Mouse (Mus musculus): ENCODE measurements around the gene Plpp3. TPM values are rescaled to one million over a fixed set of nuclear protein-coding genes. Genes with fewer than 3 reads are reported as not detected.

The Plpp3 gene
- polyA plus RNA-seq, 1 experiment, result 4.2 TPM

- H3K9me3 ChIP-seq, result no peaks in the 10 kb centered on the region
- TF ChIP-seq GATA1 (IDR thresholded peaks at IDR 0.05; ENCODE audit: borderline replicate concordance, low read length), result no peak
- no peak for TF ChIP-seq FLI1 (IDR thresholded peaks at IDR 0.05; ENCODE audit: low read length)
Observed at GRCm38 (mm10) chr4:105169826-105170810, 13.0 kb downstream of the Plpp3 start.

GRCm38 (mm10) chr4:105170811-105171401 lies 13.8 kb downstream of the Plpp3 start:
- H3K4me1 ChIP-seq, result peaks cover 67% of the 10 kb centered on the region
- TF ChIP-seq FLI1 (IDR thresholded peaks at IDR 0.05; ENCODE audit: low read length) (no peak), GATA1 (IDR thresholded peaks at IDR 0.05; ENCODE audit: borderline replicate concordance, low read length) (no peak)
- H3K27me3 ChIP-seq (replicated peaks), result no peaks in the 10 kb centered on the region
- H3K9me3 ChIP-seq, result no peaks in the 10 kb centered on the region
- H3K4me3 ChIP-seq (replicated peaks), result peak overlapping the region; percentile 82
- peaks cover 34% of the 10 kb centered on the region for H3K36me3 ChIP-seq (replicated peaks; ENCODE audit: low read length)

More at GRCm38 (mm10) chr4:105169826-105170810, 13.0 kb downstream of the Plpp3 start:
- H3K27me3 ChIP-seq (replicated peaks), result no peaks in the 10 kb centered on the region
- H3K4me1 ChIP-seq, result peaks cover 64% of the 10 kb centered on the region
- peaks cover 28% of the 10 kb centered on the region for H3K36me3 ChIP-seq (replicated peaks; ENCODE audit: low read length)
- peak overlapping the region; percentile 42 for H3K4me3 ChIP-seq (replicated peaks)

- peaks cover 67% of the 10 kb centered on the region for H3K4me1 ChIP-seq
- peaks cover 39% of the 10 kb centered on the region for H3K36me3 ChIP-seq (replicated peaks; ENCODE audit: low read length)
- H3K4me3 ChIP-seq (replicated peaks), result peak overlapping the region; percentile 82
- no peaks in the 10 kb centered on the region for H3K9me3 ChIP-seq
- H3K27me3 ChIP-seq (replicated peaks), result no peaks in the 10 kb centered on the region
- TF ChIP-seq FLI1 (IDR thresholded peaks at IDR 0.05; ENCODE audit: low read length) (no peak), GATA1 (IDR thresholded peaks at IDR 0.05; ENCODE audit: borderline replicate concordance, low read length) (no peak)
Observed at GRCm38 (mm10) chr4:105171432-105171831, 14.3 kb downstream of the Plpp3 start.

GRCm38 (mm10) chr4:105174778-105175177 lies 17.6 kb downstream of the Plpp3 start:
- no peaks in the 10 kb centered on the region for H3K27me3 ChIP-seq (replicated peaks)
- no peaks in the 10 kb centered on the region for H3K9me3 ChIP-seq
- H3K36me3 ChIP-seq (replicated peaks; ENCODE audit: low read length), result peaks cover 44% of the 10 kb centered on the region
- peaks cover 63% of the 10 kb centered on the region for H3K4me1 ChIP-seq
- TF ChIP-seq FLI1 (IDR thresholded peaks at IDR 0.05; ENCODE audit: low read length) (no peak), GATA1 (IDR thresholded peaks at IDR 0.05; ENCODE audit: borderline replicate concordance, low read length) (no peak)
- no peak overlapping the region for H3K4me3 ChIP-seq (replicated peaks)

GRCm38 (mm10) chr4:105175255-105176035 lies 18.3 kb downstream of the Plpp3 start:
- H3K9me3 ChIP-seq, result no peaks in the 10 kb centered on the region
- peaks cover 63% of the 10 kb centered on the region for H3K4me1 ChIP-seq
- TF ChIP-seq FLI1 (IDR thresholded peaks at IDR 0.05; ENCODE audit: low read length) (no peak), GATA1 (IDR thresholded peaks at IDR 0.05; ENCODE audit: borderline replicate concordance, low read length) (no peak)
- no peaks in the 10 kb centered on the region for H3K27me3 ChIP-seq (replicated peaks)
- peaks cover 44% of the 10 kb centered on the region for H3K36me3 ChIP-seq (replicated peaks; ENCODE audit: low read length)
- no peak overlapping the region for H3K4me3 ChIP-seq (replicated peaks)

GRCm38 (mm10) chr4:105181014-105181658 lies 24.0 kb downstream of the Plpp3 start:
- Histone ChIP-seq H3K27me3 (replicated peaks) (no peaks in the 10 kb centered on the region), H3K4me1 (peaks cover 56% of the 10 kb centered on the region), H3K4me3 (replicated peaks) (no peak overlapping the region), H3K9me3 (no peaks in the 10 kb centered on the region), H3K36me3 (replicated peaks; ENCODE audit: low read length) (peaks cover 47% of the 10 kb centered on the region)
- TF ChIP-seq FLI1 (IDR thresholded peaks at IDR 0.05; ENCODE audit: low read length) (no peak), GATA1 (IDR thresholded peaks at IDR 0.05; ENCODE audit: borderline replicate concordance, low read length) (no peak)

GRCm38 (mm10) chr4:105181659-105182167 lies 24.6 kb downstream of the Plpp3 start:
- Histone ChIP-seq H3K4me3 (replicated peaks) (no peak overlapping the region), H3K4me1 (peaks cover 59% of the 10 kb centered on the region), H3K9me3 (no peaks in the 10 kb centered on the region), H3K27me3 (replicated peaks) (no peaks in the 10 kb centered on the region), H3K36me3 (replicated peaks; ENCODE audit: low read length) (peaks cover 41% of the 10 kb centered on the region)
- TF ChIP-seq FLI1 (IDR thresholded peaks at IDR 0.05; ENCODE audit: low read length), result no peak
- no peak for TF ChIP-seq GATA1 (IDR thresholded peaks at IDR 0.05; ENCODE audit: borderline replicate concordance, low read length)

- Histone ChIP-seq H3K4me1 (peaks cover 58% of the 10 kb centered on the region), H3K4me3 (replicated peaks) (no peak overlapping the region), H3K9me3 (no peaks in the 10 kb centered on the region), H3K27me3 (replicated peaks) (no peaks in the 10 kb centered on the region), H3K36me3 (replicated peaks; ENCODE audit: low read length) (peaks cover 41% of the 10 kb centered on the region)
- TF ChIP-seq FLI1 (IDR thresholded peaks at IDR 0.05; ENCODE audit: low read length) (no peak), GATA1 (IDR thresholded peaks at IDR 0.05; ENCODE audit: borderline replicate concordance, low read length) (no peak)
Observed at GRCm38 (mm10) chr4:105182249-105182648, 25.1 kb downstream of the Plpp3 start.

- TF ChIP-seq GATA1 (IDR thresholded peaks at IDR 0.05; ENCODE audit: borderline replicate concordance, low read length), result no peak
- TF ChIP-seq FLI1 (IDR thresholded peaks at IDR 0.05; ENCODE audit: low read length), result no peak
Observed at GRCm38 (mm10) chr4:105184490-105184889, 27.3 kb downstream of the Plpp3 start.

More at GRCm38 (mm10) chr4:105184490-105184889, 27.3 kb downstream of the Plpp3 start:
- peaks cover 34% of the 10 kb centered on the region for H3K36me3 ChIP-seq (replicated peaks; ENCODE audit: low read length)
- H3K4me1 ChIP-seq, result peaks cover 46% of the 10 kb centered on the region
- no peak overlapping the region for H3K4me3 ChIP-seq (replicated peaks)
- no peaks in the 10 kb centered on the region for H3K27me3 ChIP-seq (replicated peaks)
- no peaks in the 10 kb centered on the region for H3K9me3 ChIP-seq
